Mouse (Mus musculus) heart, postnatal 14 days (tissue): ENCODE results near the gene Ext2. TPM values are rescaled to one million over a fixed set of nuclear protein-coding genes. Genes with fewer than 3 reads are reported as not detected.

Experiments used
- DNase-seq, 2 experiments: peaks; one replicate each; pipeline ENCODE4 v3.0.0; 2021 to 2022
- intact Hi-C: fragments of 180-260 bp; cut with DNase I; formaldehyde crosslinking; loops from one replicate; pipeline ENCODE4 v1.15.1; 2025
- total RNA-seq, 2 experiments: library from RNA; stranded (reverse); gene quantifications; 2 replicates each; pipeline ENCODE4 v1.2.3; 2021

Ext2 gene
- total RNA-seq, 2 experiments from 2014 or later = 48.8 to 49.9 TPM

- intact Hi-C loops = no loop called here
- no peak for DNase-seq
Measured at GRCm38 (mm10) chr2:93779897-93780208, 42.5 kb downstream of the Ext2 start.

- intact Hi-C loops = no loop called here
- DNase-seq = no peak
Measured at GRCm38 (mm10) chr2:93779081-93779896, 43.1 kb downstream of the Ext2 start.

- no peak for DNase-seq
- intact Hi-C loops = no loop called here
Measured at GRCm38 (mm10) chr2:93778616-93779015, 43.8 kb downstream of the Ext2 start.

- no peak for DNase-seq
- intact Hi-C loops = no loop called here
Measured at GRCm38 (mm10) chr2:93777056-93777430, 45.3 kb downstream of the Ext2 start.

GRCm38 (mm10) chr2:93776267-93777055 is 45.9 kb downstream of the Ext2 start:
- DNase-seq = no peak
- intact Hi-C loops = no loop called here

GRCm38 (mm10) chr2:93775431-93775830 is 46.9 kb downstream of the Ext2 start:
- intact Hi-C loops = no loop called here

GRCm38 (mm10) chr2:93774946-93775345 is 47.4 kb downstream of the Ext2 start:
- intact Hi-C loops = no loop called here
- no peak for DNase-seq

More at GRCm38 (mm10) chr2:93775431-93775830, 46.9 kb downstream of the Ext2 start:
- no peak for DNase-seq

GRCm38 (mm10) chr2:93772765-93773085 is 49.6 kb downstream of the Ext2 start:
- intact Hi-C loops = no loop called here
- no peak for DNase-seq

- DNase-seq = no peak
- intact Hi-C loops = no loop called here
Measured at GRCm38 (mm10) chr2:93772054-93772764, 50.2 kb downstream of the Ext2 start.

- DNase-seq = no peak
- intact Hi-C loops = no loop called here
Measured at GRCm38 (mm10) chr2:93770895-93771294, 51.5 kb downstream of the Ext2 start.

GRCm38 (mm10) chr2:93769875-93770274 is 52.5 kb downstream of the Ext2 start:
- DNase-seq = no peak
- intact Hi-C loops = no loop called here

GRCm38 (mm10) chr2:93765721-93766120 is 56.6 kb downstream of the Ext2 start:
- no peak for DNase-seq
- intact Hi-C loops = no loop called here

GRCm38 (mm10) chr2:93764211-93764610 is 58.2 kb downstream of the Ext2 start:
- intact Hi-C loops = no loop called here
- no peak for DNase-seq

- no peak for DNase-seq
- intact Hi-C loops = no loop called here
Measured at GRCm38 (mm10) chr2:93760389-93760788, 62.0 kb downstream of the Ext2 start.

GRCm38 (mm10) chr2:93759173-93759572 is 63.2 kb downstream of the Ext2 start:
- intact Hi-C loops = no loop called here
- DNase-seq = no peak

- intact Hi-C loops = no loop called here
- DNase-seq = no peak
Measured at GRCm38 (mm10) chr2:93758298-93758697, 64.1 kb downstream of the Ext2 start.

GRCm38 (mm10) chr2:93754366-93754765 is 68.0 kb downstream of the Ext2 start:
- intact Hi-C loops = no loop called here
- DNase-seq = no peak

- DNase-seq = no peak
- intact Hi-C loops = no loop called here
Measured at GRCm38 (mm10) chr2:93753147-93753758, 69.1 kb downstream of the Ext2 start.

- intact Hi-C loops = no loop called here
- DNase-seq = peak in 1 of 2 experiments; percentile 27
Measured at GRCm38 (mm10) chr2:93749709-93750108, 72.7 kb downstream of the Ext2 start.

- no peak for DNase-seq
- intact Hi-C loops = no loop called here
Measured at GRCm38 (mm10) chr2:93747538-93748126, 74.7 kb downstream of the Ext2 start.

GRCm38 (mm10) chr2:93746620-93747019 is 75.7 kb downstream of the Ext2 start:
- intact Hi-C loops = no loop called here
- DNase-seq = no peak
